Mouse (Mus musculus) hindbrain, embryonic 10.5 days (tissue): ENCODE data around the gene Triml1. TPM values are rescaled to one million over a fixed set of nuclear protein-coding genes. Genes with fewer than 3 reads are reported as not detected.

Source experiments
- DNase-seq: peaks from one replicate; pipeline ENCODE4 v3.0.0-alpha.2; 2017; ENCODE audit warnings: low spot score
- H3K27ac ChIP-seq: fragments of 300-500 bp; sonication (generic); 2 replicates; pipeline ENCODE4 v1.5.1; 2016; ENCODE audit warnings: mild to moderate bottlenecking, moderate library complexity
- H3K27me3 ChIP-seq: fragments of 300-500 bp; sonication (generic); 2 replicates; pipeline ENCODE4 v1.6.1; 2016; ENCODE audit warnings: mild to moderate bottlenecking; ENCODE audit not compliant: poor library complexity, insufficient read depth, severe bottlenecking
- H3K36me3 ChIP-seq: fragments of 300-500 bp; sonication (generic); 2 replicates; pipeline ENCODE4 v1.6.1; 2016; ENCODE audit warnings: mild to moderate bottlenecking, moderate library complexity
- H3K4me1 ChIP-seq: fragments of 300-500 bp; sonication (generic); replicated peaks from 2 replicates; pipeline ENCODE4 v1.6.1; 2016; ENCODE audit warnings: mild to moderate bottlenecking
- H3K4me3 ChIP-seq: fragments of 300-500 bp; sonication (generic); 2 replicates; pipeline ENCODE4 v1.5.1; 2016; ENCODE audit warnings: mild to moderate bottlenecking, moderate library complexity
- H3K9me3 ChIP-seq: fragments of 300-500 bp; sonication (generic); 2 replicates; pipeline ENCODE4 v1.6.1; 2016; ENCODE audit warnings: mild to moderate bottlenecking, moderate library complexity
- WGBS: fragments of 180-500 bp; shearing (Covaris S2); methylation state at CpG from one replicate; pipeline ENCODE4 v1.1.7; 2016; 5-methylcytosine and 5-hydroxymethylcytosine counted together
- polyA plus RNA-seq: library from polyadenylated mRNA; unstranded; fragments of >200 nt; fragmentation: Nextera tagmentation; extraction: Ambion mirVana; gene quantifications from 2 replicates; pipeline ENCODE4 v1.2.1, GENCODE M21; 2016

The Triml1 gene
- polyA plus RNA-seq, result not detected in 2 replicates

DNA sequence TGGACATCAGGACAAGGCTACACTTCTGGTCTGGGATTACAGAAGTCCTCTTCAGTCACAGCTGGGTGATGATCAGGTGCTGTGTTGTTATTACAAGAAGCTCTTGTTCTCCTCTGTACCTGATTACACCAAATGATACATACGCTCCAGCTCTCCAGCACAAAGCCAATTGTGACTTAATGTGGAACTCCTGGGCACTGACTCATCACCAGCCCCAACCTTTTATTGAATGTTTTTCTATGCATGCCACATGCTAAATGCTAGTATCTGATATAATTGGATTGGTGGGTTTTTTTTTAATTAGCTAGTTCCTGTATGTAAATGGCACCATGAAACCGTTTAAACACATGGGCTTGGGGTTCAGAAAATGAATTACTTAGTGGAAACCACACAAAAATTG, at the start of gene Triml1:
TSS of gene Triml1 (minus strand) at position 101 of the 400 bp plus-strand sequence.
- WGBS, result 86% methylated on average over 2 of the region's 2 CpGs
- no peak within 1 kb of the TSS for H3K27ac ChIP-seq
- DNase-seq, result no peak

DNA sequence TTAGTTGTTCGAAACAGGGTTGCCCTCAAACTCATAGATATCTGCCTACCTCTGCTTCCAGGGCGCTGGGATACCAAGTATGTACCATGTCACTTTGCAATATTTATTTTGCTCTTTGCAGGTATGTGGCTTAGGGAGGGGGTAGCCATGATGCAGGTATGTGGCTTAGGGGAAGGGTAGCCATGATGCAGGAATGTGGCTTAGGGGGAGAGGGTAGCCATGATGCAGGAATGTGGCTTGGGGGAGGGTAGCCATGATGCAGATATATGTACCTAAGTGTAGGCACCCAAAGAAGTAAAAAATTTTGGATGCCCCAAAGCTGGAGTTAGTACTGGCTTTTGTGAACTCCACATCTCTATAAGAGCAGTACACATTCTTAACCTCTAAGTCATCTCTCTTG, 41.0 kb upstream of the Triml1 start:
- Histone ChIP-seq H3K4me1 (no peaks in the 10 kb centered on the region), H3K36me3 (no peaks in the 10 kb centered on the region), H3K4me3 (no peak overlapping the region), H3K27ac (no peak overlapping the region), H3K9me3 (no peaks in the 10 kb centered on the region), H3K27me3 (no peaks in the 10 kb centered on the region)
- 90% methylated on average over 2 of the region's 2 CpGs for WGBS
- DNase-seq, result no peak

More for the DNA sequence above, at the start of gene Triml1:
- Histone ChIP-seq H3K36me3 (no peaks in the 10 kb centered on the region), H3K4me3 (no peak within 1 kb of the TSS), H3K9me3 (no peaks in the 10 kb centered on the region), H3K27me3 (no peaks in the 10 kb centered on the region), H3K4me1 (no peaks in the 10 kb centered on the region)

DNA sequence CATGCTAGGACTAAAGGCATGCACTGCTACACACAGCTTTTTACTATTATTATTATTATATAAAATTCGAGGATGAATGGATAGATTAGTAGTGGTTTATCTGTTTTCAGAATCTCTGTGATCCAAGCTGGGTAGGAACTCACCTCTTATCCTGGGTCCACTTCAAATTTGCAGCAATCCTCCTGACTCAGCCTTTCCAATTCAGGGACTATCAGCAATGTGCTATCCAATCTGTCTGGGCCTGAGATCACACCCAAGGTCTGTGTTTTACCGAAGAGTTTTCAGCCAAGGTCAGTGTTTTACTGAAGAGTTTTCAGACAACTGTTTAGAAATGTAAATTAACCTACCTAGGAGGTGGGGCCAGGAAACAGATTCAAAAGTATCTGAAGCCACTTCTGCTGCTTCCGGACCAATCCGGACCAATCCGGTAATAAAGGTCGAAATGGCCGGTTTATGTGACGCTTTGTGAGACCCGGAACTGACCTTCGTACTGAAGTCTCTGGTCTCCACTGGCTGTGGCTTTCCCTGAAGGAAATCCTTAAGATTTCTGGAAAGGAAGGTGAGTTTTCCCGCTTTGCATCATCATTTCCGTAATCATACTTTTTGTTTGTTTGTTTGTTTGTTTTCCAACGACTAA, 38.9 kb upstream of the Triml1 start, which contains the start of gene Triml2:
TSS of gene Triml2 (plus strand) at position 488 of the 637 bp plus-strand sequence.
- Histone ChIP-seq H3K36me3 (no peaks in the 10 kb centered on the region), H3K27me3 (no peaks in the 10 kb centered on the region), H3K9me3 (no peaks in the 10 kb centered on the region), H3K27ac (no peak within 1 kb of the TSS), H3K4me1 (no peaks in the 10 kb centered on the region), H3K4me3 (no peak within 1 kb of the TSS)
- 93% methylated on average over 13 of the region's 13 CpGs for whole genome bisulfite sequencing
- DNase-seq, result no peak

DNA sequence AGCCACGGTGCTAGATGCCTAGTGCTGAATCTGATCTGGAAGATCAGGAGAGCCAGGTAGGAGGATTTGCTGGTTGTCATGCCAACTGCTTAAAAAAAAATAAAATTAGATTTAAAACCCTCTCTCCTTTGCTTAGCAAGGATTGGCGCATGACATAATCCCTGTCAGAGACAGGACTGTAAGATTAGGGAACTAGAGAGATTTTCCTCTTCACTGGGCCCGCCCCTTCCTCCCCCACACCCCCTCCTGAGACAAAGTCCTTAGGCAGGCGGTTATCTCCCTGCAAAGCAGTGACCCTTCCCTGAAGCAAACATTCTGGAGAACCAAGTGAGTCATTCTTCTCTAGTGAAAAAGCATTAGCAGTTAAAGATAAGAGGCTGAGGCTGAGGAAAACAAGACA, 37.9 kb upstream of the Triml1 start:
- H3K4me3 ChIP-seq, result no peak overlapping the region
- WGBS, result 72% methylated on average over 4 of the region's 4 CpGs
- no peaks in the 10 kb centered on the region for H3K27me3 ChIP-seq
- no peaks in the 10 kb centered on the region for H3K4me1 ChIP-seq
- no peak overlapping the region for H3K27ac ChIP-seq
- no peak for DNase-seq
- no peaks in the 10 kb centered on the region for H3K36me3 ChIP-seq
- H3K9me3 ChIP-seq, result no peaks in the 10 kb centered on the region

DNA sequence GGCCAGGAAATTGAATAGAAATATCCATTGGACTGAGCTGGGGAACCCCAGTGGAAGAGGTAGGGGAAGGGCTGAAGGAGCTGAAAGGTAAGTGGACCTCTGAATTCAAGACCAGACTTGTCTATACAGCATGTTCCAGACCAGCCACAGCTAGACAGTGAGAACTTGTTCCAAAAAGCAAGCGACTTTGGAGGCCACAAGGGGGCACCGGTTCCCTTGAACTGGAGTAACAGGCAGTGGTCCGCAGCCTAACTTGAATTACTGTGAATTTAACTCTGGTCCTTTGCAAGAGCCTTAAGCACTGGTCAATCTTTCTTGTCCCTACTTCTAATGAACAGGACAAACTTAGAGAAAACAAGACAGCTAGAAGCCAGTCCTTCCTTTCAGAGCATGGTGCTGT, 37.0 kb upstream of the Triml1 start:
- H3K27ac ChIP-seq, result no peak overlapping the region
- peak; percentile 12 for DNase-seq
- no peaks in the 10 kb centered on the region for H3K4me1 ChIP-seq
- no peaks in the 10 kb centered on the region for H3K27me3 ChIP-seq
- whole genome bisulfite sequencing, result 47% methylated on average over 3 of the region's 3 CpGs
- H3K36me3 ChIP-seq, result no peaks in the 10 kb centered on the region
- no peak overlapping the region for H3K4me3 ChIP-seq
- H3K9me3 ChIP-seq, result no peaks in the 10 kb centered on the region

DNA sequence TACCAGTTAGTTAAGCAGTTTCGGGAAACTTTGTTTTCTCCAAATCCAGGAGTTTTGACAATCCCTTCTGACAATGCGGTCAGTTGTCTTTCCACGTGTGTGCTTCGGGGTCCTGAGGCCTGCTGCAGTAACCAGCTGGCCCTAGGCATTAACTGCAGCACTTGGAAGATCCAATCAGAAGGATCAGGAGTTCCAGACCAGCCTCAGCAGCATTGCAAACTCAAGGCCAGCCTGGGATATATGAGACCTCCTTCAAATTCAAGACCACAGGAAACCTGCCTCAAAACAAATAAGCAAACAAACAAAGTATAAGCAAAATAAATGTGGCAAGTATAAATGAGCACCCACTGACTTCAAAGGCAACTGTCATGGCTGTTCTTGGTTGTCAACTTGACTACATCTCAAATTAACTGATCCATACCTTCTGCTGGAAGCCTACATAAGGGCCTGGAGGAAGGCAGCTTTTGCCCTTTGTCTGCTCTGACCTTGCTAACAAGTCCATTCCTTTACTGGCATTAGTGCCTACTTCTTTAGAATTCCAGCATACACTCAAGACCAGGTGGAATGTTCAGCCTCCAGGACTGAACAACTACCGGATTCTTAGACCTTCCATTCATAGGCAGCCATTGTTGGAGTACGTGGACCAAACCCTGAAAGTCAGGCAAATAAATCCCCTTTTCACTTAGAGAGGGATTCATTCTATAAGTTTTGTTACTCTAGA, 35.6 kb upstream of the Triml1 start:
- H3K4me1 ChIP-seq, result no peaks in the 10 kb centered on the region
- no peaks in the 10 kb centered on the region for H3K9me3 ChIP-seq
- no peak overlapping the region for H3K27ac ChIP-seq
- WGBS, result 89% methylated on average over 6 of the region's 6 CpGs
- no peaks in the 10 kb centered on the region for H3K36me3 ChIP-seq
- no peaks in the 10 kb centered on the region for H3K27me3 ChIP-seq
- DNase-seq, result no peak
- no peak overlapping the region for H3K4me3 ChIP-seq

DNA sequence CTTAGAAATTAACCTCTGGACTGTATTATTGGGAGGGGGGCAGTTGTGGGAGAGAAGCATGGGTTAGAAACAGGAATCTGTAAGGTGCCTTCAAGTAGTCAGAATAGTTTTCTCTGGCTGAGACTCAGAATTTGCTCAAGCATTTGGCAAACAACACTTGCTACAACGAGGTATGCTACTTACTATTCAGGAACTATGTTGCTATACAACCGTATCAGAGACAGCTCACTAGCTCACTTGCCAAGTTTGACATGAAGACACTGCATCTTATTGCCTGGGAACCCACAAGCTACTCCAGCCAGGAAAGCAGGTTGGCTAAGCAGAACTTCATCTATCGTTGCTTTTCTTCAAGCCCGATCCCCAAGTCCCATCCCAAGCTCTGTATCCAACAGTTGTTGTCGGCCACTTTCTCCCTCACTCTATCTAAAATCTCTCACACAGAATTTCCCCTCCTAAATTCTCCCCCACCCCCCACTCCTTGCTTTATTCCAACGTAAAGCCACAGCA, 28.0 kb upstream of the Triml1 start:
- H3K4me1 ChIP-seq, result no peaks in the 10 kb centered on the region
- H3K36me3 ChIP-seq, result no peaks in the 10 kb centered on the region
- no peaks in the 10 kb centered on the region for H3K27me3 ChIP-seq
- no peak for DNase-seq
- no peak overlapping the region for H3K27ac ChIP-seq
- 89% methylated on average over 6 of the region's 6 CpGs for WGBS
- H3K9me3 ChIP-seq, result no peaks in the 10 kb centered on the region
- no peak overlapping the region for H3K4me3 ChIP-seq

DNA sequence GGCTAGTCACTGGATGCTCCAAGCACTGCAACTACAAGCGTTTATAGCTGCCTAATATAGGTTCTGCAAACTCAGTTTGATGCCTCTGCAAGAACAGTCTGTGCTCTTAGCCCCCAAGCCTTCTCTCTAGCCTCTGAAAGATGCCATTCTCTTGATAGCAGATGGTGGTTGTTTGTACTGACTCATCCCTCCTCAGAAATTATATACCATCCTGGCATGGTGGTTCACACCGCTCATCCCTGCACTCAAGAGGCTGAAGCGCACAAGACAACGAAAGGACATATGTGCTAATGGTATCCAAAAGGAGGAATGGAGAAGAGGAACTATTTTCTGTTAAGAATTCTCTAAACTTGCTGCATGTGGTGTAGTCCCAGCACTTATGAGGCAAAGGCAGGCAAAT, 26.8 kb upstream of the Triml1 start:
- no peak overlapping the region for H3K27ac ChIP-seq
- no peaks in the 10 kb centered on the region for H3K27me3 ChIP-seq
- H3K4me3 ChIP-seq, result no peak overlapping the region
- H3K36me3 ChIP-seq, result no peaks in the 10 kb centered on the region
- H3K9me3 ChIP-seq, result no peaks in the 10 kb centered on the region
- no peak for DNase-seq
- 91% methylated on average over 4 of the region's 4 CpGs for WGBS
- no peaks in the 10 kb centered on the region for H3K4me1 ChIP-seq

DNA sequence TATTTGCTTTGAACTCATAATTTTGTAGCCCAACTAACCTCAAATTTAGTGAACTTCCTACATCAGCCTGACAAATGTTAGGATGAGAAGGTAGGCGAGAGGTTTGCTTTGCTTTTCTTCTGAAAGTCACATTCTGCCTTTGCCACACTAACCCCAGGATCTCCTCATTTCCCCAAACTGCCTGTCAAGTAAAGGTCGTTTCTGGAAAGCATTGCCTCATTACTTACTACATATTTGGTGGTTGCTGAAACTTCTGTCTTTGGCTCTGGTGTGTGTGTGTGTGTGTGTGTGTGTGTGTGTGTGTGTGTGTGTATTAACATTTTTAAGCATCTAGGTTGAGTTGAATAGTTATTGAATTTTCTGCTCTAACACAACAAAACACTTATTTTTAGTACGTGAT, 23.2 kb upstream of the Triml1 start:
- DNase-seq, result no peak
- H3K9me3 ChIP-seq, result no peaks in the 10 kb centered on the region
- H3K27me3 ChIP-seq, result no peaks in the 10 kb centered on the region
- 87% methylated on average over 3 of the region's 3 CpGs for WGBS
- H3K4me3 ChIP-seq, result no peak overlapping the region
- H3K4me1 ChIP-seq, result no peaks in the 10 kb centered on the region
- H3K27ac ChIP-seq, result no peak overlapping the region
- no peaks in the 10 kb centered on the region for H3K36me3 ChIP-seq

DNA sequence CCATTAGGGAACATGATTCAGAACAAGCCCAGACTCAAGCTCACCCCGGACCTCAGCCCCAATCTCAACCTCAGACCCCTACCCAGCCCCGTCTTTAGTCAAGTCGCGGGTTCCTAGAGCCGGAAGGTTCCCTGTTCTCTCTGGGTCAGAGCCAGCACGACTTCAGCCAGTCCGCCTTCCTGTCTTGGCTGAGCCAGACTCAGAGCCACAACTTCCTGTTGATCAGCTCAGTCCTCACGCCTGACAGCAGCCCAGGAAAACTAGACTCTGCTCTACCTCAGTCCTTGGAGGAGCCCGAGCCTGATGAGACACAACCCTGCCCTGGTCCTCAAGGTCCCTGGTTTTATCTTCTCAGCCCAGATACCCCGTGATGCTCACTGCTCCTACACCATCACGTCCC, 22.0 kb upstream of the Triml1 start:
- WGBS, result 85% methylated on average over 11 of the region's 11 CpGs
- H3K27me3 ChIP-seq, result no peaks in the 10 kb centered on the region
- H3K27ac ChIP-seq, result no peak overlapping the region
- no peaks in the 10 kb centered on the region for H3K36me3 ChIP-seq
- no peaks in the 10 kb centered on the region for H3K4me1 ChIP-seq
- DNase-seq, result no peak
- H3K9me3 ChIP-seq, result no peaks in the 10 kb centered on the region
- H3K4me3 ChIP-seq, result no peak overlapping the region

DNA sequence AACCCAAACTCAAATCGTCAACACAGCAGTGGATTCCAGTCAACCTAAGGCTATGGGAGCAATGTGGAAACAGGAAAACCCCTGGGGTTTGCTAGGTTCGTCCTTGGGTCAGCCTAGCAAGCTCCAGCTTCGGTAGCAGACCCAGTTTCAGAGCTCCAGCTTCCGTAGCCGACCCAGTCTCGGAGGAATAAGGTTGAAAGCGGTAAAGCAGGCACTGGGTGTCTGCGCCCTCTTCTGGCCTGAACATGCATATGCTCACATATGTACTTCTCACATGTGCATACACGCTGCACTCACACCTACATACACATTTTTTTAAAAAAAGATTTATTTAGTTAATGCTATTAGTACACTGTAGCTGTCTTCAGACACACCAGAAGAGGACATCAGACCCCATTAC, 8.0 kb upstream of the Triml1 start:
- Histone ChIP-seq H3K4me3 (no peak overlapping the region), H3K36me3 (no peaks in the 10 kb centered on the region), H3K27ac (no peak overlapping the region), H3K27me3 (no peaks in the 10 kb centered on the region), H3K4me1 (no peaks in the 10 kb centered on the region), H3K9me3 (0 out of 2 replicates have a peak, but pooled peaks cover 6% of the 10 kb centered on the region)
- DNase-seq, result no peak
- WGBS, result 84% methylated on average over 9 of the region's 9 CpGs

DNA sequence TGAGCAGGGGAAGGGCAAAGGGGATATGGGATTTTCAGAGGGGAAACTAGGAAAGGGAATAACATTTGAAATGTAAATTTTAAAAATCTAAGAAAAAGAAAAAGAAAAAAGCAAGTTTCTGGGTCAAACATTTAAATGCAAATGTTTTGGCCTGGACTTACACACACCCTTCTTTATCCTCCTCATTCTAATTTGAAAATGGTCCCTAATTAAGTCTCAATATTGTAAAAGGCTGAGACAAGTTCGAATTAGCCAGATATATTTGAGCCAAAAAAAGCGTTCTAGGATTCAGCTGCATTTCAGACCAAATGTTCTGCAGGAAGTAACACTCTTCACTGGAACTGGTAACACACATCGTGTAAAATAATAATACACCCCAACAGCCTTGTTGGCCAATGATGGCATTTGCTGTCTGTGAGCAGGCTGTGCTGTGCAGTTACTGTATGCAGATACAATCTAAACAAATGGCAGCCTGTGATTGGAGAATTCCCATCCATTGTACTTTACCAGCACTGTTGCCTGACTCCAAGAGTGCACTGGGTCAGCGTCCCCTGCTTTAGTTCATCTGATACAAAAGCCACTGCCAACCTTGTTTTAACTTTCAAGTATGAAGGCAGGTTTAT, 30.0 kb downstream of the Triml1 start:
- no peaks in the 10 kb centered on the region for H3K9me3 ChIP-seq
- no peak for DNase-seq
- no peak overlapping the region for H3K4me3 ChIP-seq
- no peak overlapping the region for H3K27ac ChIP-seq
- no peaks in the 10 kb centered on the region for H3K27me3 ChIP-seq
- no peaks in the 10 kb centered on the region for H3K4me1 ChIP-seq
- no peaks in the 10 kb centered on the region for H3K36me3 ChIP-seq
- 88% methylated on average over 4 of the region's 4 CpGs for WGBS
